Mouse (Mus musculus): ENCODE measurements at regions not wholly inside any gene's neighbourhood (a gene's known extent, or its start where the extent isn't known, plus 50 kb on each side); places are given as distances from the start of the nearest gene placed in this dataset.

GRCm38 (mm10) chr16:9176402-9176801 is 346.5 kb downstream of the 1810013L24Rik start:
- no peak overlapping the region for H3K9ac ChIP-seq
- H3K9me3 ChIP-seq (replicated peaks): no peaks in the 10 kb centered on the region
- H3K4me1 ChIP-seq (replicated peaks): no peaks in the 10 kb centered on the region
- H3K27me3 ChIP-seq (replicated peaks): no peaks in the 10 kb centered on the region
- no peak overlapping the region for H3K4me2 ChIP-seq
- ATAC-seq (ENCODE audit: insufficient number of reproducible peaks, low FRiP score): no peak
- H3K27ac ChIP-seq (ENCODE audit: poor library complexity, severe bottlenecking): no peak overlapping the region
- WGBS: 76% methylated on average over 3 of the region's 3 CpGs
- H3K4me3 ChIP-seq: no peak overlapping the region
- H3K36me3 ChIP-seq: no peaks in the 10 kb centered on the region

GRCm38 (mm10) chr16:9195821-9196220 is 365.9 kb downstream of the 1810013L24Rik start:
- Histone ChIP-seq H3K36me3 (no peaks in the 10 kb centered on the region), H3K4me2 (no peak overlapping the region), H3K4me3 (no peak overlapping the region), H3K27me3 (replicated peaks) (no peaks in the 10 kb centered on the region), H3K4me1 (replicated peaks) (peaks cover 10% of the 10 kb centered on the region), H3K9ac (no peak overlapping the region), H3K27ac (ENCODE audit: poor library complexity, severe bottlenecking) (no peak overlapping the region), H3K9me3 (replicated peaks) (peaks cover 9% of the 10 kb centered on the region; the same call in 1 of the 2 replicates)
- ATAC-seq (ENCODE audit: insufficient number of reproducible peaks, low FRiP score): no peak
- 47% methylated on average over 13 of the region's 13 CpGs for WGBS

- 77% methylated on average over 1 of the region's 1 CpGs for WGBS
- no peak overlapping the region for H3K4me2 ChIP-seq
- no peaks in the 10 kb centered on the region for H3K27me3 ChIP-seq (replicated peaks)
- no peaks in the 10 kb centered on the region for H3K36me3 ChIP-seq
- no peak overlapping the region for H3K9ac ChIP-seq
- H3K9me3 ChIP-seq (replicated peaks): no peaks in the 10 kb centered on the region
- no peak overlapping the region for H3K4me3 ChIP-seq
- no peak for ATAC-seq (ENCODE audit: insufficient number of reproducible peaks, low FRiP score)
- H3K27ac ChIP-seq (ENCODE audit: poor library complexity, severe bottlenecking): no peak overlapping the region
- no peaks in the 10 kb centered on the region; the same call in 1 of the 2 replicates for H3K4me1 ChIP-seq (replicated peaks)
Measured at GRCm38 (mm10) chr16:9198903-9199532, 369.1 kb downstream of the 1810013L24Rik start.

- no peak overlapping the region for H3K4me3 ChIP-seq
- WGBS: 77% methylated on average over 4 of the region's 4 CpGs
Measured at GRCm38 (mm10) chr16:9208602-9209001, 378.7 kb downstream of the 1810013L24Rik start.

GRCm38 (mm10) chr16:9211485-9211884 is 381.6 kb downstream of the 1810013L24Rik start:
- Histone ChIP-seq H3K27ac (ENCODE audit: poor library complexity, severe bottlenecking) (no peak overlapping the region), H3K9me3 (replicated peaks) (peaks cover 10% of the 10 kb centered on the region; the same call in 1 of the 2 replicates), H3K4me3 (no peak overlapping the region), H3K4me1 (replicated peaks) (0 out of 2 replicates have a peak, but pooled peaks cover 10% of the 10 kb centered on the region), H3K27me3 (replicated peaks) (no peaks in the 10 kb centered on the region), H3K36me3 (no peaks in the 10 kb centered on the region), H3K9ac (no peak overlapping the region), H3K4me2 (no peak overlapping the region)
- ATAC-seq (ENCODE audit: insufficient number of reproducible peaks, low FRiP score): no peak
- 34% methylated on average over 6 of the region's 6 CpGs for WGBS

More at GRCm38 (mm10) chr16:9208602-9209001, 378.7 kb downstream of the 1810013L24Rik start:
- Histone ChIP-seq H3K4me2 (no peak overlapping the region), H3K27ac (ENCODE audit: poor library complexity, severe bottlenecking) (no peak overlapping the region), H3K36me3 (no peaks in the 10 kb centered on the region), H3K9me3 (replicated peaks) (peaks cover 10% of the 10 kb centered on the region; the same call in 1 of the 2 replicates), H3K27me3 (replicated peaks) (no peaks in the 10 kb centered on the region), H3K4me1 (replicated peaks) (0 out of 2 replicates have a peak, but pooled peaks cover 10% of the 10 kb centered on the region), H3K9ac (no peak overlapping the region)
- ATAC-seq (ENCODE audit: insufficient number of reproducible peaks, low FRiP score): no peak

GRCm38 (mm10) chr16:9215131-9215530 is 385.2 kb downstream of the 1810013L24Rik start:
- no peak for ATAC-seq (ENCODE audit: insufficient number of reproducible peaks, low FRiP score)

GRCm38 (mm10) chr16:9217361-9217760 is 387.5 kb downstream of the 1810013L24Rik start:
- Histone ChIP-seq H3K9ac (no peak overlapping the region), H3K27me3 (replicated peaks) (no peaks in the 10 kb centered on the region), H3K4me1 (replicated peaks) (no peaks in the 10 kb centered on the region), H3K36me3 (no peaks in the 10 kb centered on the region), H3K4me3 (no peak overlapping the region), H3K27ac (ENCODE audit: poor library complexity, severe bottlenecking) (no peak overlapping the region), H3K9me3 (replicated peaks) (no peaks in the 10 kb centered on the region), H3K4me2 (no peak overlapping the region)
- WGBS: 87% methylated on average over 7 of the region's 7 CpGs
- ATAC-seq (ENCODE audit: insufficient number of reproducible peaks, low FRiP score): no peak

More at GRCm38 (mm10) chr16:9215131-9215530, 385.2 kb downstream of the 1810013L24Rik start:
- H3K4me3 ChIP-seq: no peak overlapping the region
- no peaks in the 10 kb centered on the region for H3K27me3 ChIP-seq (replicated peaks)
- no peaks in the 10 kb centered on the region for H3K36me3 ChIP-seq
- H3K9me3 ChIP-seq (replicated peaks): no peaks in the 10 kb centered on the region
- no peak overlapping the region for H3K9ac ChIP-seq
- no peak overlapping the region for H3K4me2 ChIP-seq
- 45% methylated on average over 1 of the region's 1 CpGs for WGBS
- no peak overlapping the region for H3K27ac ChIP-seq (ENCODE audit: poor library complexity, severe bottlenecking)
- 0 out of 2 replicates have a peak, but pooled peaks cover 10% of the 10 kb centered on the region for H3K4me1 ChIP-seq (replicated peaks)

- no peaks in the 10 kb centered on the region for H3K4me1 ChIP-seq (replicated peaks)
- H3K9ac ChIP-seq: no peak overlapping the region
- H3K4me3 ChIP-seq: no peak overlapping the region
- no peaks in the 10 kb centered on the region for H3K9me3 ChIP-seq (replicated peaks)
- no peaks in the 10 kb centered on the region for H3K27me3 ChIP-seq (replicated peaks)
- ATAC-seq (ENCODE audit: insufficient number of reproducible peaks, low FRiP score): no peak
- H3K4me2 ChIP-seq: no peak overlapping the region
- H3K27ac ChIP-seq (ENCODE audit: poor library complexity, severe bottlenecking): no peak overlapping the region
- no peaks in the 10 kb centered on the region for H3K36me3 ChIP-seq
Measured at GRCm38 (mm10) chr16:9230178-9230577, 400.3 kb downstream of the 1810013L24Rik start.

GRCm38 (mm10) chr16:9242099-9242498 is 412.2 kb downstream of the 1810013L24Rik start:
- H3K4me1 ChIP-seq (replicated peaks): no peaks in the 10 kb centered on the region
- H3K27ac ChIP-seq (ENCODE audit: poor library complexity, severe bottlenecking): no peak overlapping the region
- no peak for ATAC-seq (ENCODE audit: insufficient number of reproducible peaks, low FRiP score)
- no peak overlapping the region for H3K4me3 ChIP-seq
- no peaks in the 10 kb centered on the region for H3K36me3 ChIP-seq
- H3K9ac ChIP-seq: no peak overlapping the region
- H3K4me2 ChIP-seq: no peak overlapping the region
- no peaks in the 10 kb centered on the region for H3K27me3 ChIP-seq (replicated peaks)
- 88% methylated on average over 4 of the region's 4 CpGs for WGBS
- H3K9me3 ChIP-seq (replicated peaks): peaks cover 10% of the 10 kb centered on the region; the same call in 1 of the 2 replicates

- no peaks in the 10 kb centered on the region for H3K36me3 ChIP-seq
- H3K9me3 ChIP-seq (replicated peaks): no peaks in the 10 kb centered on the region
- H3K27me3 ChIP-seq (replicated peaks): no peaks in the 10 kb centered on the region
- no peak overlapping the region for H3K4me3 ChIP-seq
- no peak overlapping the region for H3K4me2 ChIP-seq
- H3K27ac ChIP-seq (ENCODE audit: poor library complexity, severe bottlenecking): no peak overlapping the region
- no peaks in the 10 kb centered on the region for H3K4me1 ChIP-seq (replicated peaks)
- no peak for ATAC-seq (ENCODE audit: insufficient number of reproducible peaks, low FRiP score)
- H3K9ac ChIP-seq: no peak overlapping the region
- 71% methylated on average over 3 of the region's 3 CpGs for WGBS
Measured at GRCm38 (mm10) chr16:9247198-9247597, 417.3 kb downstream of the 1810013L24Rik start.

- no peak for ATAC-seq (ENCODE audit: insufficient number of reproducible peaks, low FRiP score)
- Histone ChIP-seq H3K36me3 (no peaks in the 10 kb centered on the region), H3K27ac (ENCODE audit: poor library complexity, severe bottlenecking) (no peak overlapping the region), H3K27me3 (replicated peaks) (no peaks in the 10 kb centered on the region), H3K4me1 (replicated peaks) (no peaks in the 10 kb centered on the region), H3K9ac (no peak overlapping the region), H3K4me2 (no peak overlapping the region), H3K4me3 (no peak overlapping the region), H3K9me3 (replicated peaks) (no peaks in the 10 kb centered on the region)
- WGBS: 74% methylated on average over 1 of the region's 1 CpGs
Measured at GRCm38 (mm10) chr16:9253054-9253453, 423.2 kb downstream of the 1810013L24Rik start.

- WGBS: 39% methylated on average over 3 of the region's 3 CpGs
- Histone ChIP-seq H3K4me3 (no peak overlapping the region), H3K9me3 (replicated peaks) (no peaks in the 10 kb centered on the region), H3K27ac (ENCODE audit: poor library complexity, severe bottlenecking) (no peak overlapping the region), H3K9ac (no peak overlapping the region), H3K27me3 (replicated peaks) (no peaks in the 10 kb centered on the region), H3K36me3 (no peaks in the 10 kb centered on the region), H3K4me1 (replicated peaks) (no peaks in the 10 kb centered on the region), H3K4me2 (no peak overlapping the region)
- no peak for ATAC-seq (ENCODE audit: insufficient number of reproducible peaks, low FRiP score)
Measured at GRCm38 (mm10) chr16:9255351-9255750, 425.5 kb downstream of the 1810013L24Rik start.
